Mouse (Mus musculus): ENCODE data around the gene Slc7a1. TPM values are rescaled to one million over a fixed set of nuclear protein-coding genes. Genes with fewer than 3 reads are reported as not detected.

The Slc7a1 gene
- polyA plus RNA-seq, 1 experiment from 2014 or later, result 12.9 TPM

GRCm38 (mm10) chr5:148418436-148418835, 18.7 kb upstream of the Slc7a1 start:
- no peak overlapping the region for H3K4me2 ChIP-seq (ENCODE audit: low read depth, low read length)
- 91% methylated on average over 9 of the region's 9 CpGs for WGBS
- no peak for ATAC-seq (ENCODE audit: low read depth)

GRCm38 (mm10) chr5:148417756-148418155, 18.1 kb upstream of the Slc7a1 start:
- Histone ChIP-seq H3K9ac (ENCODE audit: low read length) (no peak overlapping the region), H3K9me3 (ENCODE audit: control insufficient read depth, low read length) (peaks cover 7% of the 10 kb centered on the region; the same call in 1 of the 2 replicates), H3K4me1 (replicated peaks; ENCODE audit: control insufficient read depth, insufficient read depth, low read length) (no peaks in the 10 kb centered on the region; the same call in 1 of the 2 replicates), H3K4me3 (ENCODE audit: low read length) (no peak overlapping the region), H3K36me3 (ENCODE audit: control insufficient read depth, insufficient read depth, low read length) (no peaks in the 10 kb centered on the region), H3K4me2 (ENCODE audit: low read depth, low read length) (no peak overlapping the region), H3K27ac (ENCODE audit: low read length) (no peak overlapping the region), H3K27me3 (ENCODE audit: control insufficient read depth, insufficient read depth, low read depth, low read length) (no peaks in the 10 kb centered on the region)
- no peak for ATAC-seq (ENCODE audit: low read depth)
- WGBS, result 97% methylated on average over 1 of the region's 1 CpGs

More at GRCm38 (mm10) chr5:148418436-148418835, 18.7 kb upstream of the Slc7a1 start:
- no peak overlapping the region for H3K9ac ChIP-seq (ENCODE audit: low read length)
- no peaks in the 10 kb centered on the region for H3K27me3 ChIP-seq (ENCODE audit: control insufficient read depth, insufficient read depth, low read depth, low read length)
- H3K36me3 ChIP-seq (ENCODE audit: control insufficient read depth, insufficient read depth, low read length), result no peaks in the 10 kb centered on the region
- no peaks in the 10 kb centered on the region; the same call in 1 of the 2 replicates for H3K4me1 ChIP-seq (replicated peaks; ENCODE audit: control insufficient read depth, insufficient read depth, low read length)
- H3K4me3 ChIP-seq (ENCODE audit: low read length), result no peak overlapping the region
- peaks cover 7% of the 10 kb centered on the region; the same call in 1 of the 2 replicates for H3K9me3 ChIP-seq (ENCODE audit: control insufficient read depth, low read length)
- no peak overlapping the region for H3K27ac ChIP-seq (ENCODE audit: low read length)

- Histone ChIP-seq H3K9ac (ENCODE audit: low read length) (no peak overlapping the region), H3K27me3 (ENCODE audit: control insufficient read depth, insufficient read depth, low read depth, low read length) (no peaks in the 10 kb centered on the region), H3K4me1 (replicated peaks; ENCODE audit: control insufficient read depth, insufficient read depth, low read length) (no peaks in the 10 kb centered on the region; the same call in 1 of the 2 replicates), H3K9me3 (ENCODE audit: control insufficient read depth, low read length) (peaks cover 7% of the 10 kb centered on the region; the same call in 1 of the 2 replicates), H3K27ac (ENCODE audit: low read length) (no peak overlapping the region), H3K36me3 (ENCODE audit: control insufficient read depth, insufficient read depth, low read length) (no peaks in the 10 kb centered on the region), H3K4me2 (ENCODE audit: low read depth, low read length) (no peak overlapping the region), H3K4me3 (ENCODE audit: low read length) (no peak overlapping the region)
- ATAC-seq (ENCODE audit: low read depth), result no peak
- 51% methylated on average over 10 of the region's 10 CpGs for WGBS
Observed at GRCm38 (mm10) chr5:148416461-148416860, 16.8 kb upstream of the Slc7a1 start.

- Histone ChIP-seq H3K4me1 (replicated peaks; ENCODE audit: control insufficient read depth, insufficient read depth, low read length) (no peaks in the 10 kb centered on the region; the same call in 1 of the 2 replicates), H3K9me3 (ENCODE audit: control insufficient read depth, low read length) (peaks cover 7% of the 10 kb centered on the region; the same call in 1 of the 2 replicates), H3K27me3 (ENCODE audit: control insufficient read depth, insufficient read depth, low read depth, low read length) (no peaks in the 10 kb centered on the region), H3K4me3 (ENCODE audit: low read length) (no peak overlapping the region), H3K4me2 (ENCODE audit: low read depth, low read length) (no peak overlapping the region), H3K27ac (ENCODE audit: low read length) (no peak overlapping the region), H3K9ac (ENCODE audit: low read length) (no peak overlapping the region), H3K36me3 (ENCODE audit: control insufficient read depth, insufficient read depth, low read length) (no peaks in the 10 kb centered on the region)
- 29% methylated on average over 7 of the region's 7 CpGs for WGBS
- ATAC-seq (ENCODE audit: low read depth), result no peak
Observed at GRCm38 (mm10) chr5:148414233-148414632, 14.5 kb upstream of the Slc7a1 start.

- Histone ChIP-seq H3K4me3 (ENCODE audit: low read length) (no peak overlapping the region), H3K36me3 (ENCODE audit: control insufficient read depth, insufficient read depth, low read length) (no peaks in the 10 kb centered on the region), H3K27ac (ENCODE audit: low read length) (no peak overlapping the region), H3K4me2 (ENCODE audit: low read depth, low read length) (no peak overlapping the region), H3K4me1 (replicated peaks; ENCODE audit: control insufficient read depth, insufficient read depth, low read length) (no peaks in the 10 kb centered on the region), H3K9ac (ENCODE audit: low read length) (no peak overlapping the region), H3K9me3 (ENCODE audit: control insufficient read depth, low read length) (peaks cover 2% of the 10 kb centered on the region; the same call in 1 of the 2 replicates), H3K27me3 (ENCODE audit: control insufficient read depth, insufficient read depth, low read depth, low read length) (no peaks in the 10 kb centered on the region)
- ATAC-seq (ENCODE audit: low read depth), result no peak
- WGBS, result 88% methylated on average over 4 of the region's 4 CpGs
Observed at GRCm38 (mm10) chr5:148412504-148412903, 12.8 kb upstream of the Slc7a1 start.

- no peak for ATAC-seq (ENCODE audit: low read depth)
- H3K9me3 ChIP-seq (ENCODE audit: control insufficient read depth, low read length), result 0 out of 2 replicates have a peak, but pooled peaks cover 3% of the 10 kb centered on the region
- H3K27me3 ChIP-seq (ENCODE audit: control insufficient read depth, insufficient read depth, low read depth, low read length), result no peaks in the 10 kb centered on the region
- no peak overlapping the region for H3K4me3 ChIP-seq (ENCODE audit: low read length)
- H3K4me1 ChIP-seq (replicated peaks; ENCODE audit: control insufficient read depth, insufficient read depth, low read length), result no peaks in the 10 kb centered on the region
- no peak overlapping the region for H3K4me2 ChIP-seq (ENCODE audit: low read depth, low read length)
- no peak overlapping the region for H3K9ac ChIP-seq (ENCODE audit: low read length)
- WGBS, result 62% methylated on average over 8 of the region's 8 CpGs
- H3K27ac ChIP-seq (ENCODE audit: low read length), result no peak overlapping the region
- H3K36me3 ChIP-seq (ENCODE audit: control insufficient read depth, insufficient read depth, low read length), result no peaks in the 10 kb centered on the region
Observed at GRCm38 (mm10) chr5:148409465-148409864, 9.8 kb upstream of the Slc7a1 start.

- Histone ChIP-seq H3K27ac (ENCODE audit: low read length) (no peak overlapping the region), H3K4me2 (ENCODE audit: low read depth, low read length) (no peak overlapping the region), H3K4me3 (ENCODE audit: low read length) (no peak overlapping the region), H3K36me3 (ENCODE audit: control insufficient read depth, insufficient read depth, low read length) (no peaks in the 10 kb centered on the region), H3K27me3 (ENCODE audit: control insufficient read depth, insufficient read depth, low read depth, low read length) (no peaks in the 10 kb centered on the region), H3K9me3 (ENCODE audit: control insufficient read depth, low read length) (0 out of 2 replicates have a peak, but pooled peaks cover 3% of the 10 kb centered on the region), H3K9ac (ENCODE audit: low read length) (no peak overlapping the region), H3K4me1 (replicated peaks; ENCODE audit: control insufficient read depth, insufficient read depth, low read length) (no peaks in the 10 kb centered on the region)
- no peak for ATAC-seq (ENCODE audit: low read depth)
- WGBS, result 93% methylated on average over 2 of the region's 2 CpGs
Observed at GRCm38 (mm10) chr5:148406913-148407312, 7.2 kb upstream of the Slc7a1 start.

GRCm38 (mm10) chr5:148404548-148404947, 4.8 kb upstream of the Slc7a1 start:
- Histone ChIP-seq H3K4me2 (ENCODE audit: low read depth, low read length) (no peak overlapping the region), H3K4me3 (ENCODE audit: low read length) (no peak overlapping the region), H3K36me3 (ENCODE audit: control insufficient read depth, insufficient read depth, low read length) (no peaks in the 10 kb centered on the region), H3K4me1 (replicated peaks; ENCODE audit: control insufficient read depth, insufficient read depth, low read length) (peaks cover 3% of the 10 kb centered on the region; the same call in 1 of the 2 replicates), H3K27ac (ENCODE audit: low read length) (no peak overlapping the region), H3K9ac (ENCODE audit: low read length) (no peak overlapping the region), H3K9me3 (ENCODE audit: control insufficient read depth, low read length) (0 out of 2 replicates have a peak, but pooled peaks cover 3% of the 10 kb centered on the region), H3K27me3 (ENCODE audit: control insufficient read depth, insufficient read depth, low read depth, low read length) (peaks cover 6% of the 10 kb centered on the region; the same call in 1 of the 2 replicates)
- no peak for ATAC-seq (ENCODE audit: low read depth)
- WGBS, result 91% methylated on average over 7 of the region's 7 CpGs

- H3K9ac ChIP-seq (ENCODE audit: low read length), result no peak overlapping the region
Observed at GRCm38 (mm10) chr5:148402641-148403040, 2.9 kb upstream of the Slc7a1 start.

More at GRCm38 (mm10) chr5:148402641-148403040, 2.9 kb upstream of the Slc7a1 start:
- ATAC-seq (ENCODE audit: low read depth), result no peak
- WGBS, result 47% methylated on average over 4 of the region's 4 CpGs
- no peak overlapping the region for H3K4me3 ChIP-seq (ENCODE audit: low read length)
- H3K36me3 ChIP-seq (ENCODE audit: control insufficient read depth, insufficient read depth, low read length), result no peaks in the 10 kb centered on the region
- H3K4me2 ChIP-seq (ENCODE audit: low read depth, low read length), result no peak overlapping the region
- H3K9me3 ChIP-seq (ENCODE audit: control insufficient read depth, low read length), result 0 out of 2 replicates have a peak, but pooled peaks cover 3% of the 10 kb centered on the region
- H3K27ac ChIP-seq (ENCODE audit: low read length), result no peak overlapping the region
- H3K27me3 ChIP-seq (ENCODE audit: control insufficient read depth, insufficient read depth, low read depth, low read length), result peaks cover 6% of the 10 kb centered on the region; the same call in 1 of the 2 replicates
- peaks cover 3% of the 10 kb centered on the region; the same call in 1 of the 2 replicates for H3K4me1 ChIP-seq (replicated peaks; ENCODE audit: control insufficient read depth, insufficient read depth, low read length)

All from lung, embryonic 16.5 days (tissue).